Mouse (Mus musculus): ENCODE measurements around the gene Gpr135. TPM values are rescaled to one million over a fixed set of nuclear protein-coding genes. Genes with fewer than 3 reads are reported as not detected.
"Not testable (repeated sequence)": the region's sequence is repeated elsewhere in the genome, so short reads cannot be mapped to it uniquely, and the experiment has no call there.

Gene Gpr135
- total and polyA plus RNA-seq, 3 experiments: not detected

- H3K4me1 ChIP-seq (ENCODE audit: control insufficient read depth in 1 of 2, insufficient read depth in 2 of 2): peaks cover 0 to 7% of the 10 kb centered on the region in 2 experiments; a peak in 2 of 4 replicates
- no peak overlapping the region for H3K4me2 ChIP-seq (ENCODE audit: insufficient read depth, low read depth, poor library complexity, severe bottlenecking)
- no peak for DNase-seq (ENCODE audit: extremely low read depth)
- TF ChIP-seq PAX5 (IDR thresholded peaks at IDR 0.05; ENCODE audit: low read length) (no peak), UBTF (IDR thresholded peaks at IDR 0.05; ENCODE audit: low read depth, low read length) (no peak), ELF1 (IDR thresholded peaks at IDR 0.05; ENCODE audit: low read depth, low read length) (no peak), RAD21 (IDR thresholded peaks at IDR 0.05; ENCODE audit: low read depth, low read length) (no peak), TBP (conservative IDR thresholded peaks at IDR 0.05; ENCODE audit: low read depth, low read length) (no peak), RCOR1 (conservative IDR thresholded peaks at IDR 0.05; ENCODE audit: low read depth, low read length) (no peak), JUN (IDR thresholded peaks at IDR 0.05; ENCODE audit: insufficient read depth, low read depth, low read length) (no peak), CHD2 (IDR thresholded peaks at IDR 0.05; ENCODE audit: low read length) (no peak), MEF2A (IDR thresholded peaks at IDR 0.05; ENCODE audit: borderline replicate concordance, low read depth, low read length) (no peak), NELFE (IDR thresholded peaks at IDR 0.05; ENCODE audit: low read depth, low read length) (no peak), POLR2A (IDR thresholded peaks at IDR 0.05; ENCODE audit: low read depth, low read length) (no peak), GABPA (IDR thresholded peaks at IDR 0.05; ENCODE audit: insufficient replicate concordance, low read depth, low read length) (no peak), HCFC1 (IDR thresholded peaks at IDR 0.05; ENCODE audit: low read depth, low read length) (no peak), ETS1 (conservative IDR thresholded peaks at IDR 0.05; ENCODE audit: low read depth, low read length) (no peak)
- H3K9ac ChIP-seq (ENCODE audit: insufficient read depth, low read depth): no peak overlapping the region
- no peaks in the 10 kb centered on the region for H3K79me2 ChIP-seq (replicated peaks; ENCODE audit: control insufficient read depth, extremely low read depth, insufficient read depth, poor library complexity, severe bottlenecking)
- dilution Hi-C loops (cut with MboI; ENCODE audit: extremely low pct_ligation_motif_present, extremely low pct_unique_long_range_greater_than_20kb, low sequenced_read_pairs): no loop called here
- H3K4me3 ChIP-seq (replicated peaks in 1 of 3; ENCODE audit: low read depth in 2 of 3, low read length in 2 of 3, poor library complexity in 1 of 3): no peak overlapping the region
- no peaks in the 10 kb centered on the region for H3K27me3 ChIP-seq (replicated peaks)
- in situ Hi-C loops (cut with MboI; ENCODE audit: low pct_ligation_motif_present, low pct_unique_long_range_greater_than_20kb, low sequenced_read_pairs): no loop called here
- no peak overlapping the region for H3K27ac ChIP-seq (ENCODE audit: insufficient read depth, low read depth)
- H3K36me3 ChIP-seq (replicated peaks in 1 of 2; ENCODE audit: control insufficient read depth in 1 of 2, insufficient read depth in 1 of 2, low read length in 1 of 2): no peaks in the 10 kb centered on the region
- peaks cover 8% of the 10 kb centered on the region for H3K9me3 ChIP-seq (replicated peaks; ENCODE audit: low read length)
Observed at GRCm38 (mm10) chr12:72052571-72052970, 18.4 kb downstream of the Gpr135 start.

- no peak overlapping the region for H3K9ac ChIP-seq (ENCODE audit: insufficient read depth, low read depth)
- H3K4me1 ChIP-seq (ENCODE audit: control insufficient read depth in 1 of 2, insufficient read depth in 2 of 2): peaks cover 0 to 14% of the 10 kb centered on the region in 2 experiments; a peak in 2 of 4 replicates
- DNase-seq (ENCODE audit: extremely low read depth): no peak
- H3K4me3 ChIP-seq (replicated peaks in 1 of 3; ENCODE audit: low read depth in 2 of 3, low read length in 2 of 3, poor library complexity in 1 of 3): no peak overlapping the region
- no peak overlapping the region for H3K27ac ChIP-seq (ENCODE audit: insufficient read depth, low read depth)
- H3K4me2 ChIP-seq (ENCODE audit: insufficient read depth, low read depth, poor library complexity, severe bottlenecking): no peak overlapping the region
- no peaks in the 10 kb centered on the region for H3K36me3 ChIP-seq (replicated peaks in 1 of 2; ENCODE audit: control insufficient read depth in 1 of 2, insufficient read depth in 1 of 2, low read length in 1 of 2)
- no peaks in the 10 kb centered on the region for H3K27me3 ChIP-seq (replicated peaks)
- no peak for TF ChIP-seq BHLHE40 (IDR thresholded peaks at IDR 0.05; ENCODE audit: low read depth, low read length)
- TF ChIP-seq MAFK (IDR thresholded peaks at IDR 0.05; ENCODE audit: insufficient replicate concordance, low read length): no peak
- no peak for TF ChIP-seq MXI1 (IDR thresholded peaks at IDR 0.05; ENCODE audit: low read depth, low read length)
- TF ChIP-seq CTCF (conservative IDR thresholded peaks at IDR 0.05 in 1 of 2, IDR thresholded peaks at IDR 0.05 in 1 of 2; ENCODE audit: low read depth in 2 of 2, low read length in 2 of 2): no peak
- no peak for TF ChIP-seq MYC (IDR thresholded peaks at IDR 0.05; ENCODE audit: low read depth, low read length)
- no peak for TF ChIP-seq IRF4 (IDR thresholded peaks at IDR 0.05; ENCODE audit: low read depth, low read length)
- in situ Hi-C loops (cut with MboI; ENCODE audit: low pct_ligation_motif_present, low pct_unique_long_range_greater_than_20kb, low sequenced_read_pairs): no loop called here
- H3K9me3 ChIP-seq (replicated peaks; ENCODE audit: low read length): peaks cover 8% of the 10 kb centered on the region
- no peaks in the 10 kb centered on the region for H3K79me2 ChIP-seq (replicated peaks; ENCODE audit: control insufficient read depth, extremely low read depth, insufficient read depth, poor library complexity, severe bottlenecking)
- dilution Hi-C loops (cut with MboI; ENCODE audit: extremely low pct_ligation_motif_present, extremely low pct_unique_long_range_greater_than_20kb, low sequenced_read_pairs): no loop called here
Observed at GRCm38 (mm10) chr12:72050821-72051220, 20.1 kb downstream of the Gpr135 start.

GRCm38 (mm10) chr12:72050156-72050555, 20.8 kb downstream of the Gpr135 start:
- H3K4me2 ChIP-seq (ENCODE audit: insufficient read depth, low read depth, poor library complexity, severe bottlenecking); H3K9me3 ChIP-seq (replicated peaks; ENCODE audit: low read length); DNase-seq (ENCODE audit: extremely low read depth); H3K9ac ChIP-seq (ENCODE audit: insufficient read depth, low read depth); H3K27ac ChIP-seq (ENCODE audit: insufficient read depth, low read depth); H3K27me3 ChIP-seq (replicated peaks); H3K36me3 ChIP-seq (replicated peaks in 1 of 2; ENCODE audit: control insufficient read depth in 1 of 2, insufficient read depth in 1 of 2, low read length in 1 of 2); H3K79me2 ChIP-seq (replicated peaks; ENCODE audit: control insufficient read depth, extremely low read depth, insufficient read depth, poor library complexity, severe bottlenecking); dilution Hi-C loops (cut with MboI; ENCODE audit: extremely low pct_ligation_motif_present, extremely low pct_unique_long_range_greater_than_20kb, low sequenced_read_pairs); in situ Hi-C loops (cut with MboI; ENCODE audit: low pct_ligation_motif_present, low pct_unique_long_range_greater_than_20kb, low sequenced_read_pairs); H3K4me3 ChIP-seq (replicated peaks in 1 of 3; ENCODE audit: low read depth in 2 of 3, low read length in 2 of 3, poor library complexity in 1 of 3): not testable (repeated sequence)
- peaks cover 0 to 14% of the 10 kb centered on the region in 2 experiments; a peak in 2 of 4 replicates for H3K4me1 ChIP-seq (ENCODE audit: control insufficient read depth in 1 of 2, insufficient read depth in 2 of 2)

All from CH12.LX (cell line).